Mouse (Mus musculus): ENCODE data around the gene Mns1.
"Not testable (repeated sequence)": the region's sequence is repeated elsewhere in the genome, so short reads cannot be mapped to it uniquely, and the experiment has no call there.

The Mns1 gene

DNA sequence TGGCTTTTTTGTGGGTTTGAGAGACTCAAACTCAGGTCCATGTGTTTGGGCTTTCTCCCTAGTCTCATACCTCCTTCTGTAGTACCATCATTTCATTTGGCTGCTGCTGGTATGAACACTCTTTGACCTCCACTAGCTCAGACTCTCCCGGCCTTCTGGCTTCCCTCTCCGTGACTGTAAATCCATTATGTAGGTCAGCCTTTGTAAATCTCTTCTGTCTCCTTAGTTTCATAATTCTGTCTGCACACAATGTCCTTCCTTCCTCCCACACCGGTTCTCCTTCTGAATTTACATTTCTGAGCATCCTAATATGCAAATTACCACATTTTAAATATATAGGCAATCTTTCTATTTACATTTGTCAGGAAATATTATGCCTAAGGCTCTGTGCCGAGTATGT lies 9.9 kb upstream of the Mns1 start:
- no peak for DNase-seq

DNA sequence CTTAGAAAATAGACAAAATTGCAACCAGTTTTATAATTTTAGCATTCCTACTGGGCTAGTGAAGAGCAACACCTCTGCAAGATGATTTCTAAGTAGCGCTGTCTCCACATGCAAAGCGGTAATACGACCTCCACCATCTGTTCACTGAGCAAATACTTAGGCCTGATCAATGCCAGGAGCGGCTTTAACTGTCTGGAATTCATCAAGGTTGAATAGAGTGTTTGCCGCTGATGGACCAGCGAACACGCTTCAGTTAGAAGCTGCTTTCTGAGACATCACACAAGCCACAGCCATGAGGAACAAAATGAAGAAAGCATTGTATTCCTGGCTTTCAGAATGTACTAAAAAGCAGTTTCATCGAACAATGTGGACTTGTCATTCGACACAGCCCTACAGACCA lies 2.9 kb upstream of the Mns1 start:
- DNase-seq: no peak

- DNase-seq: no peak
These were observed 938 bp downstream of the Mns1 start for GRCm38 (mm10) chr9:72438749-72439148.

GRCm38 (mm10) chr9:72440358-72440757 lies 2.5 kb downstream of the Mns1 start:
- DNase-seq: no peak

DNA sequence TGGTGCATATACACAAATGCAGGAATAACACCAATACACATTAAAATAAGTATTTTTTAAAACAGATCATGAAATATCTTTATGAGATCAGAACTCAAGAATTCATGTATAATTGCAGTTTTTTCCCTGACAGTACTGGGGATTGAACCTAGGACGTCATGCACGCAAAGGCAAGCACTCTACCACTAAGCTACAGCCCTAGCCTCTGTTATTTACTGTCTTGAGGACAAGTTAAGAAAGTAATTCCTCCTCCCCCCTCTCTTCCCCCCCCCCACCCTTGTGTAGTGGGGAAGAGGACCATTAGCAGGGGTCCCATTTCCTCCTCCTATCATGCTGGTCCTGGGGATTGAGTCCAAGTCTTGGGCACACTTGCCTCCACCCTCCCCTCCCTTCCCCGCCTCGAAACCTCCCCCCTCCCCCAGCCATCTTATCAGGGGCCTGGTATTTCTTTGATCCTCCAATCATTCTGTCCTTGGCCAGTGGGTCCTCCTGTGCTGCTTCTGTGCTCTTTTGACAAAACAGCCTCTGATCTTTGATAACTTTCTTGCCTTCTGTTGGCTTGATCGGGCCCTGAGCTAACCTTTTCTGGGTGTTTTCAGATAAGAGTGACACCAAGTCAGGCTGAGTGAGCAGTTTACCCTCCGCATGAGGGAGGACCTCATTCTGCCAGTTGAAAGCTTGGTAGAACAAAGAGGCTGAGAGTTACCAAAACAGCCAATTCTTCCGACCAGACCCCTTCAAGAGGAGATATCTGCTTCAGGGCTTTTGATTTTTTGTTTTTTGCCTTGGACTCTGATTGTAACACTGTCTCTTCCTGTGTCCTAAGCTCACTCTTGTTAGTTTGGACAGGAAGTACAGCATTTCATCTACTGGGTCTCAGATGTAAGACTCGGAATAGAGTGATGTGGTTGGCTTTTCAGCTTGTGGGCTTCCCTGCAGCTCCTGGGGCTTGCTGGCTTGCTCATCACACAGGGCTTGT lies 3.4 kb downstream of the Mns1 start:
- DNase-seq: no peak

DNA sequence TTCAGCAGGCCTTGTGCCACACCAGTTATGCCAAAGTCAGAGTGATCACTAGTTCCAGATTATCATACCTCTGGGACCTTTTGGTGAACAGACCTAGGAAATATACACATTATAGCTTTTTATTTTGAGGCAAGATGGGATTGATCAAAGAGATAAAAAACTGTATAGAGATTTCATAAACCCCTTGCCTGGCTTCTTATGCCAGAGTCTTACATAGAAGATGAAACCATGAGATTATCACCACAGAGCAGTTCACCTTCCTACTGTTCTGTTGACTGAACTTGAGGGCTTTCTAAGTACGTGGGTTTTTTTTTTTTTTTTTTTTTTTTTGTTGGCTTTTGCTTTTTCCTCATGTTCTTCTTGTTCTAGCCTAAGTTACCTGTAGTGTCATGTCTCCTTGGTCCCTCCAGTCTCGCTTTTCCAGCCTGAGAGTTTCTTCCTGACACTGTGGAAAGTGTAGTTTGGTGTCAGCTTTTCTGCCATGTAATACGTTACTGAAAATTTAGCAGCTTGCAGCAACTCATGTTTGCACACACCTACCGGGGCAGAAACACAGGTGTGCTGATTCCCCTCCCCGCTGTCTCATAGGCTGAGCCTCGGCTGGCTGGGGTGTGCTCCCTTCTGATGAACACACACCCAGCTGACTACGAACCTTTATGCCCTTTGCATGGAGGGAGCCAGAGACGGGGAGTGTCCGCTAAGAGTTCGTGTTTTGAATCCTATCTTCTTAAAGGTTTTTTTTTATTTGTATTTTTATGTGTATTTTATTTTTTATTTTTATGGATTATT lies 4.3 kb downstream of the Mns1 start:
- DNase-seq: no peak

DNA sequence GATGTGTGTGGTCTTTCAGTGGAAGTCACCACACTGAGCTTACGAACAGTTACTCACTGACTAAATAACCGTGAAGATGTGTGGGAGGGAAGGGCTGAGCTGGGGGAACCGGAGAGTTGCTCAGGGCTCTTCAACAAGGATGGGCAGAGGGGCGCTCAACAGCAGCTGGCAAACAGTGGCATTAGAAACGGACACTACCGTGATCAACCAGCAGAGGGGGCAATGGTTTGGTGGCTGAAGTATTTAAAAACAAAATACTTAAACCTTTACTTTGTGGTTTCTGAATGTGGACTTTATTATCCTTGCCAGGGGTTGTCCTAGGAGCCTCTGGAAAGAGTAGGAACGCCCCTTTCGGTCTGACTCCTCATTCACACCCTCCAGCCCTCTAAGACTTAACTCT lies 10.2 kb downstream of the Mns1 start:
- DNase-seq: no peak

DNA sequence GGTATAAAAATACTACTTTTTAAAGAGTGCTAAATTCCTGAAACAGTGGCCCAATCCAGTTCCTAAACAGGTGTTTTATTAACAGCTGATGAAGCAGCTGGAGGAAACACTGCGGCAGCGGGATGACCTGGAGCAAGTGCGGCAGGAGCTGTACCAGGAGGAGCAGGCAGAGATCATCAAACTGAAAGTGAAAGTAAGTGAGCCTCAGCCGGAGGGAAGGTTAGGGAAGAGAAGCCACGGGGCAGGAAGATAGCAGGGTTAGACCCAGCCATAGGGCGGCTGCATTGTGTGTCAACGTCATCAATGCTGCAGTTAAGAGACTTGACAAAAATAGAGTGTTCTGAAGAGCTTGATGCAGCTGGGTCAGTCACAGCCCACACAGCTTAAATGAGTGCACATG lies 11.6 kb downstream of the Mns1 start:
- no peak for DNase-seq

GRCm38 (mm10) chr9:72449841-72450240 lies 12.0 kb downstream of the Mns1 start:
- DNase-seq: no peak

- no peak for DNase-seq
These were observed 12.6 kb downstream of the Mns1 start for GRCm38 (mm10) chr9:72450363-72450762.

DNA sequence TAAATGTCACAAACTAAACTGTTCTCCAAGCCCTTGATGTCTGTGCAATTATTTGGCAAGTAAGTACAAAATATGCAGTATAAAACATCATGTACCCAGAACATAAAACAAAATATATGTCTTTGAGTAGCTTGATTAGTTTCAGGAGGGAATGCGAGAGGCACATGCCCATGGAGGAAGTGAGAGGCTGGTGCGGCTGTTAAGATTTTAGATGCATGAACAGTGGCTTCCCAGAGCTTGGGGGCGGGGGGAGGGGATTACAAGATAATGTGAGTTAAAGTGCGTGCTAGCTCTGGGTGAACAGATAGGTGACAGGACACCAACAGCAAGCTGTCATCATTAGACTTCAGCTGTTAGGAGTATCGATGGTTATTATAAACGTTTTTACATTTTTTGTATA lies 13.3 kb downstream of the Mns1 start:
- DNase-seq: no peak

- DNase-seq: not testable (repeated sequence)
These were observed 16.5 kb downstream of the Mns1 start for GRCm38 (mm10) chr9:72454281-72454680.

DNA sequence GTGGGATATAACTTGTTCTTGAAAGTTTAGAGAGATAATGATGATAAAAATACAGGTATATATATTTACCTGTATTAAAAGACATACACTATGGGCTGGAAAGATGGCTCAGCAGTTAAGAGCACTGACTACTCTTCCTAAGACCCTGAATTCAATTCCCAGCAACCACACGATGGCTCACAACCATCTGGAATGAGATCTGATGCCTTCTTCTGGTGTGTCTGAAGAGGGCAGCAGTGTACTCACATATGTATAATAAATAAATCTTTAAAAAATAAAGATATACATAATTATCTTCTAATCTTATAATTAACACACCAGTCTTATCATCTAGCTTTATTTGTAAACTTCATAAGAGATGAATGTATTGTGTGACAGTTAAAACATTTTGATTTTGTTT lies 18.6 kb downstream of the Mns1 start:
- DNase-seq: no peak

GRCm38 (mm10) chr9:72458233-72458632 lies 20.4 kb downstream of the Mns1 start:
- DNase-seq: peak; percentile 18

DNA sequence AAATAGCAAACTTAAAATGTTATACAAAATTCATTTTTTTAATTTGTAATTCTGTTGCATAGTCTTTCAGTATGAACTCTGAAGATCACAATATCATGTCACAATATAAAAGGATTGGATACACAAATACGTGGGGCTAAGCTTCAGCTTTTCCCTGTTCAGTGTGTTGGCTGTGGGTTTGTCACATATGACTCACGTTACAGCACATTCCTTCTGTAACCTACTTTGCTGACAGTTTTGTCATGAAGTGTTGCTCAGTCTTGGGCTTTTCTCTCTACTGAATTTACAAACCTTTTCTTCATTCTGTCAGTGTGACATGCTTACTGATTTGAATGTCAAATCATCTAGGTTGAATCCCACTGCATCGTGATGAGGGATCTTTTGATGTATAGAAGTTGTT lies 21.9 kb downstream of the Mns1 start:
- no peak for DNase-seq

- DNase-seq: no peak
These were observed 23.0 kb downstream of the Mns1 start for GRCm38 (mm10) chr9:72460767-72461166.

GRCm38 (mm10) chr9:72462427-72462826 lies 24.6 kb downstream of the Mns1 start:
- DNase-seq: no peak

DNA sequence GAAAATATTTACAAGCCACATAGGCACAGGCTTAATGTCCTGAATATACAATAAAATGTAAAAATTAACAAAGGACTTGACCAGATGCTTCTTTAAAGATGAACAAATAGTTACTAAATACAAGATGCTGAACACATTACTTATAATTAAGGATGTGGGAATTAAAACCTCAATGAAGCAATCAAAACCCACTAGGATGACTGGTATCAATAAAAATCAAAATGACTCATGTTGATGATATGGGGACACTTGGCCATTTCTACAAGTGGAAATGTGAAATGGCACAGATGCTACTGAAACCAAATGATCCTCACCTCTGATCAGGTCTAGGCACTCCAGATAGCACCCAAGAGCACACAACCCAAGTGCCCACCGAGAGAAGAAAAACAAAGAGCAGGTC lies 27.0 kb downstream of the Mns1 start:
- DNase-seq: no peak

DNA sequence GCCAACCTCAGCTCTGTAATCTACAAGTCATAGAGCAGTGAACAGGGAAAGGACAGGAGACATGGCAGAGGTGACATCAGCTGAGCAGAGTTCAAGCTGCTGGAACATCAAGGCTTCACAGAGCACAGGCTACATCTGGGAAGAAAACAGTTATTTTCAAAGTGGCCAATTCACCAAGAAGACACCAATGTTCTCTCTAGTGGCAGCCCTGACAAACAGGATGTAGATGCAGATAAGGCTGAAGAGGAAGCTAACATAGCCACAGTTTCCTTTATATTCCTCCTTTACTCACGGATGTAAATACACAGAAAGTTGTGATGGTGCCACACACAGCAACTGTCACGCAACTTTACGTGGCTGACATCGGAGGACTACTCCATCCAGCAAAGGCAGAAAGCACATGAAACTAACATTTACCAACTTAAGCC lies 28.0 kb downstream of the Mns1 start:
- no peak for DNase-seq

GRCm38 (mm10) chr9:72467551-72468407 lies 30.0 kb downstream of the Mns1 start:
- DNase-seq: no peak

DNA sequence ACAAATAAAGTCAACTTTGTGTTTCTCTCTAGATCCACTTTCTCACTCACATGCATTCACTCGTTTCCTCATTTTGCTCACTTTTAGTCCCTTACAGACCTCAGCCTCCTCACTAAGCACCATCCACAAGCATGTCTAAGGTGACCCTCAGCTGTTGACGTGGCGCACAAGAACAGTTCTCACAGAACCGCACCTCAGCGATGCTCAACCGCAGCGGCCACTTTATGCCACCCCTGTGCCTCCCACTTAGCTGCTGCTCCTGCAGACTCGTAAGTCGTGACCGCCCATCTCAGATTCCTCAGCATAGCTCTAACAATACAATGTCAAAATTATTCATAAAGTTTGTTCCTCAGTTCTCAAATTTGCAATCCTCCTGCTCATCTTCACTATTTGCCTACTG lies 30.8 kb downstream of the Mns1 start:
- no peak for DNase-seq

DNA sequence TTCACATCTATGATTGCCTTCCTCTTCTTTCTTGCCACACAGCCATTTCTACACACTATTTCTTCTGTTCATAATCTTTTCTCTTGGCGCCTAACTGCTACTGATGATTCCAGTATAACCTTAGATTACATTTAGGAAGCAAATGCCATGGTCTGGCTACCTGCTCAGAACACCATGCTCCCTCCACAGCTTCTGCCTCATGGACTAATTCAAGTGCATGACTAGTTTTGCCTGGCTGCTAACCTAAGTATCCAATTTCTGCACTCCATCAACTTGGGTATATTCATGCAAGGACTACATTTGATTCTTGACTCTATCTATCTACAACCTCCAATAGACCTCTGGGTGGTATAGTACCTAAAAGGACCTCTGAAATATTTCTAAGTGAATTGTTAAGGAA lies 32.0 kb downstream of the Mns1 start:
- no peak for DNase-seq

- DNase-seq: no peak
These were observed 37.7 kb downstream of the Mns1 start for GRCm38 (mm10) chr9:72475511-72475910.
